Comparison of ENCODE assay signal across 12 mouse cellular contexts in the genomic region with DNA sequence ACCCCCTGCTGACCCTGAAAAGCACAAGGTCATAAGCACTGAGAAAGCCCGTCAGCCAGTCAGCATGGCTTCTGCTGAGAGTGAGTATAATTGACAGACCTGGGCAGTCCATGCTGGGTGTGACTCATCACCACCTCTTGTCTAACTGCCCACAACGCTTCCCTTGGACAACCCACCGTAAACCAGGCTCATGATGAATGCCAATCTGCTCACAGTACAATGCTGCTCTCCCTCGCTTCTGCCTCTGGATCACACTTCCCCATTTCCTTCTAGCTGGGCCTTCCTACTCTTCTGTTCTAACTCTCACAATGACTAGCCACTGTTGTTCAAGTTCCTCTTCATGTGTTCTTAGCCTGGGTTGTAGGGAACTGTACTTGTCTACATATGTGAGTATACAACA.
DNase-seq lines count a peak whose midpoint lies in the region; ATAC-seq and TF ChIP-seq lines count a peak whose summit lies in the region.
"Had no signal": no experiment of that assay in that cellular context is flagged by ENCODE, and none has a peak within 500 bp of the region (broad histone marks: within the 10 kb centered on the region; RNA-seq: fewer than 3 reads in every experiment).

No protein-coding gene starts in this region.

- peak; percentile 55 for ATAC-seq in liver, postnatal 0 days
- ATAC-seq: forebrain, embryonic 13.5 days had no signal

- peaks cover under 1% of the 10 kb centered on the region; the same call in 1 of the 2 replicates for H3K36me3 ChIP-seq in liver, adult 2 months (ENCODE audit: control insufficient read depth, insufficient read depth, low read length)
- H3K36me3 ChIP-seq in liver, postnatal 0 days (replicated peaks; ENCODE audit: insufficient read depth, low read length), result no peaks in the 10 kb centered on the region

- 92% methylated on average over 4 of the region's 4 CpGs for WGBS in liver, adult 2 months
- 45% methylated on average over 4 of the region's 4 CpGs for WGBS in liver, postnatal 0 days (ENCODE audit: insufficient replicate concordance)

- no peak overlapping the region for H3K4me2 ChIP-seq in liver, postnatal 0 days (ENCODE audit: low read depth, low read length)
- H3K4me2 ChIP-seq: forebrain, embryonic 13.5 days had no signal

- intact Hi-C loops in heart, postnatal 10 days (cut with DNase I), result no loop called here

- H3K79me2 ChIP-seq in liver, adult 2 months (ENCODE audit: control insufficient read depth, insufficient read depth, low read length), result no peaks in the 10 kb centered on the region

- no peak for TF ChIP-seq POLR2A in liver, adult 2 months (IDR thresholded peaks at IDR 0.05; ENCODE audit: extremely low read depth, insufficient read depth, low read length)

- TF ChIP-seq CTCF in liver, adult 2 months (IDR thresholded peaks at IDR 0.05; ENCODE audit: low read depth, low read length), result no peak
- TF ChIP-seq CTCF in liver, postnatal 0 days (IDR thresholded peaks at IDR 0.05; ENCODE audit: low read depth), result no peak

- no peaks in the 10 kb centered on the region for H3K4me1 ChIP-seq in liver, adult 2 months (ENCODE audit: control insufficient read depth, insufficient read depth, low read length)
- peaks cover 4% of the 10 kb centered on the region; the same call in 1 of the 2 replicates for H3K4me1 ChIP-seq in brown adipose tissue, adult 24 weeks (ENCODE audit: control insufficient read depth, insufficient read depth, insufficient read length, low read length)
- no peaks in the 10 kb centered on the region for H3K4me1 ChIP-seq in liver, postnatal 0 days (ENCODE audit: insufficient read depth)

- no peak for TF ChIP-seq EP300 in liver, postnatal 0 days (IDR thresholded peaks at IDR 0.05; ENCODE audit: low read depth)

- H3K4me3 ChIP-seq in liver, adult 2 months (ENCODE audit: insufficient read depth, low read depth, low read length), result no peak overlapping the region
- H3K4me3 ChIP-seq in brown adipose tissue, adult 24 weeks (ENCODE audit: insufficient read depth, low read depth, low read length), result no peak overlapping the region
- no peak overlapping the region for H3K4me3 ChIP-seq in liver, postnatal 0 days (ENCODE audit: low read depth, low read length)
- H3K4me3 ChIP-seq: forebrain, embryonic 13.5 days had no signal

- no peaks in the 10 kb centered on the region for H3K27me3 ChIP-seq in liver, adult 2 months (ENCODE audit: control insufficient read depth, insufficient read depth, low read length)
- no peaks in the 10 kb centered on the region for H3K27me3 ChIP-seq in liver, postnatal 0 days (ENCODE audit: insufficient read depth, low read length)
- H3K27me3 ChIP-seq: forebrain, embryonic 13.5 days had no signal

- no peak overlapping the region for H3K9ac ChIP-seq in liver, adult 2 months (ENCODE audit: low read depth, low read length)
- H3K9ac ChIP-seq in liver, postnatal 0 days (replicated peaks), result no peak overlapping the region
- H3K9ac ChIP-seq: forebrain, embryonic 13.5 days had no signal

- DNase-seq in liver, adult 2 months (ENCODE audit: extremely low read depth, low read depth, low spot score), result peak; percentile 33
- no peak for DNase-seq in liver
- peak; percentile 14 for DNase-seq in MN1 (ENCODE audit: low spot score)
- DNase-seq in liver, postnatal 0 days, result no peak
- no peak for DNase-seq in layer of hippocampus, adult 11-12 months (ENCODE audit: low spot score)
- DNase-seq in thymus, postnatal 14 days, result no peak
- no peak for DNase-seq in heart, postnatal 10 days
- DNase-seq: heart, postnatal 14 days; lung, postnatal 36 days; thymus, postnatal 25 days had no signal

- no peaks in the 10 kb centered on the region for H3K9me3 ChIP-seq in liver, postnatal 0 days (ENCODE audit: low read length)
- H3K9me3 ChIP-seq: forebrain, embryonic 13.5 days had no signal

- H3K27ac ChIP-seq in liver, adult 2 months (replicated peaks; ENCODE audit: insufficient read depth, low read depth, low read length), result no peak overlapping the region
- H3K27ac ChIP-seq in brown adipose tissue, adult 24 weeks (replicated peaks; ENCODE audit: low read depth, low read length), result 0 out of 2 replicates have a peak overlapping the region, but pooled peaks have one; percentile 29
- H3K27ac ChIP-seq in liver, postnatal 0 days (ENCODE audit: low read depth), result no peak overlapping the region
- H3K27ac ChIP-seq: forebrain, embryonic 13.5 days had no signal

Comparison
In these comparisons a context has a peak if more than half of its experiments do, and no peak if none do; other contexts are left out.
1. DNase-seq: peak in liver, adult 2 months (single experiment) and MN1 (single experiment); none in liver (single experiment), liver, postnatal 0 days (single experiment), layer of hippocampus, adult 11-12 months (single experiment), thymus, postnatal 14 days (single experiment) and heart, postnatal 10 days (0 of 2).